Mouse (Mus musculus): ENCODE data around the gene Olfr488. TPM values are rescaled to one million over a fixed set of nuclear protein-coding genes. Genes with fewer than 3 reads are reported as not detected.
"Not testable (repeated sequence)": the region's sequence is repeated elsewhere in the genome, so short reads cannot be mapped to it uniquely, and the experiment has no call there.

Gene Olfr488
- total RNA-seq (2022) = not detected

DNA sequence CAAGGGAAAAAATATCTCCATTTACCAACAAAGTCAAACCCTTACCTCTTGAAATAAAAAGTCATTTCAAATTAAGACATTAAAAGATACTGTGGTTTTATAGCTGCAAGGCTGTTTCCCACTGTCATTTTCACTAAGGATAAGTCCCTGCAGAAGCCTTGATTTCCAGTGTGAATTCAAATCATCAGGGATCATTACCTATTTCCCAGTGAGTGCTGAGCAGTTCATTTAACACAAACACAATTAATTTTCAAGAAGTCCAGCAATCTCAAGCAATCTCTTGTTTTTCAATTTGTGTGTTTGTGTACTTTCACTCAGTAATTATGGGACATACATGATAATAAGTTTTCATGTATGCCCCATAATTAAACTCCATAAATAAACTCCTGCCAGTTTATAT lies at the start of gene Olfr488:
TSS of gene Olfr488 (minus strand) at position 101 of the 400 bp plus-strand sequence.
- DNase-seq (ENCODE audit: low spot score in 2 of 2) = no peak

- DNase-seq (ENCODE audit: low spot score in 2 of 2) = no peak
These were observed 30.7 kb upstream of the Olfr488 start, which contains the start of gene Olfr490 for GRCm38 (mm10) chr7:108288834-108289233. Olfr490 (minus strand) TSS chr7:108288934.

GRCm38 (mm10) chr7:108233551-108233950 lies 24.6 kb downstream of the Olfr488 start:
- DNase-seq (ENCODE audit: low spot score in 2 of 2) = no peak

DNA sequence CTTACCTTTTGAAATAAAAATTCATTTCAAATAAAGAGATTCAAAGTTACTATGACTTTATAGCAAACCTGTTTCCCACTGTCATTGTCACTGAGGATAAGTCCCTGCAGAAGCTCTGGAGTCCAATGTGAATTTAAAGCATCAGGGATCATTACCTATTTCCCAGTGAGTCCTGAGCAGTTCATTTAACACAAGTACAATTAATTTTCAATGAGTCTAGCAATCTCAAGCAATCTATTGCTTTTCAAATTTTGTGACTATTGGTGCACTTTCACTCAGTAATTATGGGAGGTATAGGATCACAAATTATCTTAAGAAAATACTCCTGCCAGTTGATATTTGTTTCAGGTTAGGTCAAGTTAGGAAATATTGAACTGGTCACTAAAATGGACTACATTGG lies 43.6 kb downstream of the Olfr488 start, which contains the start of gene Olfr487:
TSS of gene Olfr487 (minus strand) at position 101 of the 400 bp plus-strand sequence.
- not testable (repeated sequence) for DNase-seq (ENCODE audit: low spot score in 2 of 2)

Other genes with a start within 250 kb of the Olfr488 start
- gene Olfr478, start 224.4 kb downstream of the Olfr488 start, total RNA-seq (2022) = not detected
- gene Olfr479, start 207.7 kb downstream of the Olfr488 start, total RNA-seq (2022) = not detected
- not detected for gene Olfr480, start 191.0 kb downstream of the Olfr488 start, total RNA-seq (2022)
- gene Olfr481, start 178.5 kb downstream of the Olfr488 start, total RNA-seq (2022) = not detected
- gene Olfr482, start 160.8 kb downstream of the Olfr488 start, total RNA-seq (2022) = 1 to 10 TPM; 1.3 to 2.1 (median 1.9) TPM
- gene Olfr483, start 157.5 kb downstream of the Olfr488 start, total RNA-seq (2022) = not detected
- not detected for gene Olfr484, start 130.9 kb downstream of the Olfr488 start, total RNA-seq (2022)
- gene Olfr485, start 98.5 kb downstream of the Olfr488 start, total RNA-seq (2022) = not detected
- gene Olfr486, start 85.6 kb downstream of the Olfr488 start, total RNA-seq (2022) = not detected
- gene Olfr487, start 43.7 kb downstream of the Olfr488 start, total RNA-seq (2022) = not detected
- gene Olfr490, start 30.6 kb upstream of the Olfr488 start, total RNA-seq (2022) = not detected
- not detected for gene Olfr491, start 55.1 kb upstream of the Olfr488 start, total RNA-seq (2022)
- gene Olfr492, start 65.3 kb upstream of the Olfr488 start, total RNA-seq (2022) = not detected
- not detected for gene Olfr493, start 88.6 kb upstream of the Olfr488 start, total RNA-seq (2022)
- not detected for gene Olfr494, start 107.0 kb upstream of the Olfr488 start, total RNA-seq (2022)
- not detected for gene Olfr495, start 134.8 kb upstream of the Olfr488 start, total RNA-seq (2022)
- gene Olfr497, start 162.1 kb upstream of the Olfr488 start, total RNA-seq (2022) = not detected
- not detected for gene Olfr498, start 207.0 kb upstream of the Olfr488 start, total RNA-seq (2022)